Mouse (Mus musculus): ENCODE measurements around the gene Kcnma1.

GRCm38 (mm10) chr14:23407051-23407450 is 607.2 kb downstream of the Kcnma1 start:
- TF ChIP-seq POLR2A (IDR thresholded peaks at IDR 0.05; ENCODE audit: control insufficient read depth, extremely low read depth, insufficient read depth, low read length, poor library complexity) (no peak), CTCF (IDR thresholded peaks at IDR 0.05; ENCODE audit: borderline replicate concordance, control insufficient read depth, extremely low read depth, insufficient read depth, low read length, poor library complexity) (no peak)
